ENCODE assay signal across 8 mouse cellular contexts in the genomic region with DNA sequence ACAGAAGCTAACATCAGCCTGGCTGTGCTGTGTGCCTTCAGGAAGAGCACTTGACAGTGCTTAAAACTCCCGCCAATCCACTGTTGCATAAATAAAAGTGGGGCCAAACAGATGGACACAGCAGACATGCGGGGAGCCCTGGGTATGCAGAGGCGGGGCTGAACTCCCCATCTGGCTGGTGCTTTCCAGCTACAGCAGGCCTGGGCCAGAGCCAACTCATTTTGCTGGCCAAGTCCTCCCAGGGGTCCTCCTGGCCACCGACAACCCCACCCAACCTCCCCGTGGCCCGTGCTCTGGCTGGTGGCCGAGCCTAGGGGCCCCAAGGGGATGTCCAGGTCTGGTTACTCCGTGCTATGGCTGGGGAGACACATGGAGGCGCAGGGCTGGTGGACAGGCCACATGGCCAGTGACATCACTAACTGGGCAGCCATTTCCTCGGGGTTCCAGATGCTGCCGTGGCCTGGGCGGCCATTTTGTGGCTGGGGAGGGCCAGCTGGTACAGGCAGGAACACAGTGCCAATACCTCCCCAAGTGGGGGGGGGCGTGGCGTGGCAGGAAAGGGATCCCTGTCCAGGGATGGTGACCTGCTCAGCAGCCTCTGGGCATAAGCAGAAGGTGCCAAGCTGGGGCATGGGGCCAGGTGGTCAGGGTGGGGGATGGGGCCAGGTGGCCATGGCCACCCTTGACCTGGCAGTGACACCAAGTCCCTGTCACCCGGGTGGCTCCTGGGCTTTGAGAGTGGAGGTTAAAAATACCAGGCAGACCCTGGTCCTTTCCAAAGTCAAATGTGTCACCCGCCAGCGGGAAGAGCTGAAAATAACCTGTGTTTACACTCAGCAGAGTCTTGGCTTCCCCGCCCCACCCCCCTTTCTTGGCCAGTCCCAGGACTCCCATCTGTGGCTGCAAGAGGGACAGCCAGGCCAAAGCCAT. TPM values are rescaled to one million over a fixed set of nuclear protein-coding genes. Genes with fewer than 3 reads are reported as not detected.
DNase-seq lines count a peak whose midpoint lies in the region; ATAC-seq lines count a peak whose summit lies in the region.

No protein-coding gene starts in this region.

- ATAC-seq in hindbrain, embryonic 15.5 days (ENCODE audit: low FRiP score, low read depth) = 0 out of 2 replicates have a peak, but pooled peaks have one; percentile 7
- no peak for ATAC-seq in midbrain, embryonic 16.5 days

- no peak overlapping the region for H3K4me3 ChIP-seq in hindbrain, embryonic 15.5 days
- no peak overlapping the region for H3K4me3 ChIP-seq in midbrain, embryonic 16.5 days (ENCODE audit: low read depth, low read length)

- 42% methylated on average over 18 of the region's 18 CpGs for WGBS in hindbrain, embryonic 15.5 days
- 63% methylated on average over 18 of the region's 18 CpGs for WGBS in midbrain, embryonic 16.5 days

- H3K4me2 ChIP-seq in hindbrain, embryonic 15.5 days = peak overlapping the region; percentile 5; the same call in 1 of the 2 replicates
- no peak overlapping the region for H3K4me2 ChIP-seq in midbrain, embryonic 16.5 days (ENCODE audit: low read length)

- H3K4me1 ChIP-seq in hindbrain, embryonic 15.5 days (replicated peaks) = peaks cover 89% of the 10 kb centered on the region
- peaks cover 15% of the 10 kb centered on the region; the same call in 1 of the 2 replicates for H3K4me1 ChIP-seq in midbrain, embryonic 16.5 days (ENCODE audit: control insufficient read depth, insufficient read depth, low read length)

- no peak overlapping the region for H3K9ac ChIP-seq in hindbrain, embryonic 15.5 days
- 0 out of 2 replicates have a peak overlapping the region, but pooled peaks have one; percentile 14 for H3K9ac ChIP-seq in midbrain, embryonic 16.5 days (ENCODE audit: low read depth, low read length)

- H3K27me3 ChIP-seq in hindbrain, embryonic 15.5 days = peaks cover 7% of the 10 kb centered on the region; the same call in 1 of the 2 replicates
- peaks cover 3% of the 10 kb centered on the region for H3K27me3 ChIP-seq in midbrain, embryonic 16.5 days (ENCODE audit: control insufficient read depth, insufficient read depth, low read depth, low read length)

- intact Hi-C loops in left cerebral cortex, postnatal 4 days (cut with DNase I) = no loop called here

- no peaks in the 10 kb centered on the region for H3K9me3 ChIP-seq in hindbrain, embryonic 15.5 days
- no peaks in the 10 kb centered on the region for H3K9me3 ChIP-seq in midbrain, embryonic 16.5 days (replicated peaks; ENCODE audit: control insufficient read depth, low read length, poor library complexity, severe bottlenecking)

- H3K36me3 ChIP-seq in hindbrain, embryonic 15.5 days = peaks cover 6% of the 10 kb centered on the region
- peaks cover 6% of the 10 kb centered on the region for H3K36me3 ChIP-seq in midbrain, embryonic 16.5 days (ENCODE audit: control insufficient read depth, insufficient read depth, low read length)

- H3K27ac ChIP-seq in hindbrain, embryonic 15.5 days (replicated peaks) = peak overlapping the region; percentile 75
- H3K27ac ChIP-seq in midbrain, embryonic 16.5 days (ENCODE audit: low read length) = peak overlapping the region; percentile 51

- DNase-seq in Muller cell, postnatal 12 days (ENCODE audit: inconsistent ontology term) = peak; percentile 87
- peak; percentile 93 for DNase-seq in cerebellum, adult 11-12 months
- peak; percentile 94 to 96 for DNase-seq in gastrocnemius, adult 8-10 months (ENCODE audit: low spot score in 2 of 2)
- DNase-seq in left cerebral cortex, postnatal 4 days = peak; percentile 96
- DNase-seq in urinary bladder, postnatal 36 days (ENCODE audit: low spot score in 2 of 2) = peak; percentile 56 to 86
- no peak for DNase-seq in embryo, embryonic 10.5 days (ENCODE audit: low spot score)

RNA-seq across cellular contexts. Expression of a gene that starts 18.9 kb away (rescaled TPM):
- total RNA-seq in gastrocnemius, adult 8-10 months (2022) = not detected
- 1.4 and 1.8 TPM in 2 replicates for polyA plus RNA-seq in hindbrain, embryonic 15.5 days (2015; fragmentation: Nextera tagmentation; extraction: Ambion mirVana)
- total RNA-seq in left cerebral cortex, postnatal 4 days (2021) = 1 to 10 TPM; 1.5 to 2.3 TPM
- 1.2 and 1.4 TPM in 2 replicates for polyA plus RNA-seq in midbrain, embryonic 16.5 days (2015; fragmentation: Nextera tagmentation; extraction: Ambion mirVana)

RNA-seq across cellular contexts. Expression of a gene that starts 22.9 kb away (rescaled TPM):
- 1 to 10 TPM in 2 of 4 experiments, under 1 TPM in 1, not detected in 1; 0.43 to 1.1 (median 1.1) TPM for total RNA-seq in gastrocnemius, adult 8-10 months (2022)
- polyA plus RNA-seq in hindbrain, embryonic 15.5 days (2015; fragmentation: Nextera tagmentation; extraction: Ambion mirVana) = 2.1 and 2.7 TPM in 2 replicates
- 1 to 10 TPM; 2.7 to 5.9 TPM for total RNA-seq in left cerebral cortex, postnatal 4 days (2021)
- 2.3 and 3.3 TPM in 2 replicates for polyA plus RNA-seq in midbrain, embryonic 16.5 days (2015; fragmentation: Nextera tagmentation; extraction: Ambion mirVana)

RNA-seq across cellular contexts. Expression of a gene that starts 27.5 kb away (rescaled TPM):
- 1 to 10 TPM in 2 of 4 experiments, under 1 TPM in 2; 0.59 to 1.8 (median 1.1) TPM for total RNA-seq in gastrocnemius, adult 8-10 months (2022)
- 6.2 and 6.6 TPM in 2 replicates for polyA plus RNA-seq in hindbrain, embryonic 15.5 days (2015; fragmentation: Nextera tagmentation; extraction: Ambion mirVana)
- 1 to 10 TPM; 3.7 to 4.4 TPM for total RNA-seq in left cerebral cortex, postnatal 4 days (2021)
- polyA plus RNA-seq in midbrain, embryonic 16.5 days (2015; fragmentation: Nextera tagmentation; extraction: Ambion mirVana) = 6.1 and 8.2 TPM in 2 replicates

RNA-seq across cellular contexts. Expression of a gene that starts 27.5 kb away (rescaled TPM):
- 10 to 100 TPM; 46.5 to 50.1 (median 47.4) TPM for total RNA-seq in gastrocnemius, adult 8-10 months (2022)
- 92.2 and 94.0 TPM in 2 replicates for polyA plus RNA-seq in hindbrain, embryonic 15.5 days (2015; fragmentation: Nextera tagmentation; extraction: Ambion mirVana)
- total RNA-seq in left cerebral cortex, postnatal 4 days (2021) = 10 to 100 TPM; 58.8 to 61.5 TPM
- 77.5 and 86.2 TPM in 2 replicates for polyA plus RNA-seq in midbrain, embryonic 16.5 days (2015; fragmentation: Nextera tagmentation; extraction: Ambion mirVana)

RNA-seq across cellular contexts. Expression of a gene that starts 33.4 kb away (rescaled TPM):
- total RNA-seq in gastrocnemius, adult 8-10 months (2022) = 10 to 100 TPM; 14.8 to 18.5 (median 16.6) TPM
- polyA plus RNA-seq in hindbrain, embryonic 15.5 days (2015; fragmentation: Nextera tagmentation; extraction: Ambion mirVana) = 147 and 152 TPM in 2 replicates
- total RNA-seq in left cerebral cortex, postnatal 4 days (2021) = 100 to 1,000 TPM; 109 to 112 TPM
- 145 and 146 TPM in 2 replicates for polyA plus RNA-seq in midbrain, embryonic 16.5 days (2015; fragmentation: Nextera tagmentation; extraction: Ambion mirVana)
